Mouse (Mus musculus) layer of hippocampus, adult 18-20 months (tissue): Measurements from ENCODE around the gene Zfp598. TPM values are rescaled to one million over a fixed set of nuclear protein-coding genes. Genes with fewer than 3 reads are reported as not detected.
"Not testable (repeated sequence)": the region's sequence is repeated elsewhere in the genome, so short reads cannot be mapped to it uniquely, and the experiment has no call there.

Experiments used
- DNase-seq, 2 experiments: peaks; one replicate each; pipeline ENCODE4 v3.0.0; 2022; ENCODE audit warnings: low spot score in 2 of 2
- total RNA-seq, 2 experiments: library from RNA; stranded (reverse); gene quantifications; 2 replicates each; pipeline ENCODE4 v1.2.3; 2021

The Zfp598 gene
- total RNA-seq, 2 experiments from 2014 or later: 39.6 to 42.8 TPM

DNA sequence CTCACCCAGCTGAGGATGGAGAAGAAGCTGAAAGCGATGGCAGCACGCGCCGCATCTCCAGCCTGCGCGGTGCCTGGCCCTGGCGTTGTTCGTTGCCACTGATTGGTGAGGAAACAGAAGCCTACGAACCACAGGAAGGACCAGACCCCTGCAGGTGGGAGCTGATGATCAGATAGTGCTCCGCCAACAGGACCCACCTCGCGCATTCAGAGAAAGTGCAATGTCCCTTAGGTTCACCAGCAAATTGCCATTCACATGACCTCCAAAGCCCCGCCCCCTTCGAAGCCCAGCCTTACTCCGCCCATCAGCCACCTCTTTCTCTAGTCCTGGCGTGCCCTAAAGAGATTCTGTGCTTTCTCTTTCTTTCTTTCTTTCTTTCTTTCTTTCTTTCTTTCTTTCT is 17.0 kb downstream of the Zfp598 start:
- DNase-seq: no peak

DNA sequence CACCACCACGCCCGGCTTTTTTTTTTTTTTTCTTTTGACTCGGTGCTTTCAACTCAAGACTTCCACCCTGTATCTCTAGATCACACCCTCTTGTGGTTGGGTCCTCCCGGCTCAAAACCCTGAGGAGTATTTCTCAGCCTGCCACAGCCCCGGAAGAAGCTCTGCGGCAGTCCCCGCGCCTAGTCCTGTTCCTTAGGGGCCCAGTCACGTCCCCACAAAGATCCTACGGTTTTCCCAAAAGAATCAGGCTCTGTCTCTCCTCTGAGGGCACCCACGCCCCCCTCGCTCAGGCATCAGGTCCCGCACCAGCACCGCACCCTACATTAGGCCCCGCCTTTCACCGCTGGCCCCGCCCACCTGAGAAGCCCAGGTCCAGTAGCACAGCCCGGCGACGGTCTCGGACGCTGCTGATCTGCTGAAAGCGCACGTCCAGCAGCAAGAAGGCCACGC is 17.7 kb downstream of the Zfp598 start:
- no peak for DNase-seq

DNA sequence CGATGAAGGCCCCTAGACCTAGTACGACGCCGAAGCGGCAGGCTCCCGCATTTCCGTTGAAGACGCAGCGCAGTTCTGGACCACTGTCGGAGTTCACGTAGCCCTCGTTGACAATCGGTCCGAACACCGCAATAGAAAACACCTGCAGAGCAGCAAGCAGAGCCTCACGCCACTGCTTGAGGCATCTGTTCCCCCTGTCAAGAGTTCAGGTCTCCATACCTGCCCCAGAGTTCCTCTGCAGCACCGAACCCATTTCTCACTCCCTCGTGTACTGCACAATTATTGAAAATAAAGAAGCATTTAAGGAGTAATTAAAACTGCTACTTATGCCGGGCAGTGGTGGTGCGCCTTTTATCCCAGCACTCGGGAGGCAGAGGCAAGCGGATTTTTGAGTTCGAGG is 18.1 kb downstream of the Zfp598 start:
- DNase-seq: no peak

DNA sequence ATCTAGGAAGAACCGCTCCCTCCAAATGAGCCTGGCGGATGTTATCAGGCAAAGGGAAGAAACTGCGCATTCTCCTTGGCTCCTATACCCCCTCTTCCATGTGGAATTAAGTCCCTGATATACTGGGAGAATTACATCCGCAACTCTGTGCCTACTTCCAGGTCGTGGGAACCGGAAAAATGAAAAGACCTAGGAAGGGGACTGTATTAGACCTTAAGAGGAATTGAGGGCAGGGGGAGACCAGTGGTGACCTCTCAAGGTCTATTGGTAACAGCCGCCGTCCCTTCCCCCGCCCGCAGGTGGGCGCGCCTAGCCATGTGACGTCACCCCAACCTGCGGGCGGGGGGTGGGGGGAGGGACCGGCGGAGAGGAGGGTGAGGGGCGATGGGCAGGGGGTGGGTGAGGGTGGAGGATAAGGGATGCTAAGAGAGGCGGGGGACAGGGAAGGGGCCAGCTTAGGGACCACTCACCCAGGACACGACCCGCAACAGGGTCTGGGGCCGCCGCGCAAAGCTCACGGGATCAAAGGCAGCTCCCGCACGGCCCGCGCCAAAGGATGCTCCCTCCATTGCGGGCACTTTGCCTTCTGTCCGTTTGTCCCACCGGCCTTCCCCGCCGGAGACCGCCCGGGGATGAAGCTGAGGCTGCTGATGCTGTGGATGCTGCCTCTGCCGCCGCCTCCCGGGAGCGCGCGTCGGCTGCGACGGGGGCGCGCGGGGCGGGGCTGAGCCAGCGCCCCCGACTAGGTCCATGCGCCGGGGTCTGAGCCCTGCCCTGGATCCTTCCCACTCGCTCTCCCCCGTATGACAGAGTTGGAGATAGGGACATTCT is 20.0 kb downstream of the Zfp598 start, which contains the start of gene Syngr3:
Gene Syngr3, minus strand, starts transcription at position 705 of the 831 bp plus-strand sequence.
- DNase-seq: no peak

DNA sequence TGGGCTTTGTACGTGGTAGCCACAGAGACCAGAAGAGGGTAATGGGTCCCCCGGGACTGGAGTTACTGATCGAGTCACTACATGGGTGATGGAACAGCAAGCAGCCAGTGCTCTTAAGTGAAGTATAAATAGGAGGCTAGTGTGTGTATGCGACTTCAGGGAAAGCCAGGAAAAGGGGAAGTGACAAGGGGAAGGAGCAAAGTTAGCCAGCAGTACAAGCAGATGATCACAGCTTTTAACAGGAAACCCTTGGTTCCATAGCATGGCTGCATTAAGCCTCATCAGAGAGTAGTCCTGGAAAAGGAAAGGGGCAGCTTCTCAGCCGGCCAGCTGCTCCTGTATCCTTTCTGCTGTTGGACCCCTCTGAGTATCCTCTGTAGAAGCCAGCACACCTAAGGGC is 22.9 kb downstream of the Zfp598 start:
- no peak for DNase-seq

DNA sequence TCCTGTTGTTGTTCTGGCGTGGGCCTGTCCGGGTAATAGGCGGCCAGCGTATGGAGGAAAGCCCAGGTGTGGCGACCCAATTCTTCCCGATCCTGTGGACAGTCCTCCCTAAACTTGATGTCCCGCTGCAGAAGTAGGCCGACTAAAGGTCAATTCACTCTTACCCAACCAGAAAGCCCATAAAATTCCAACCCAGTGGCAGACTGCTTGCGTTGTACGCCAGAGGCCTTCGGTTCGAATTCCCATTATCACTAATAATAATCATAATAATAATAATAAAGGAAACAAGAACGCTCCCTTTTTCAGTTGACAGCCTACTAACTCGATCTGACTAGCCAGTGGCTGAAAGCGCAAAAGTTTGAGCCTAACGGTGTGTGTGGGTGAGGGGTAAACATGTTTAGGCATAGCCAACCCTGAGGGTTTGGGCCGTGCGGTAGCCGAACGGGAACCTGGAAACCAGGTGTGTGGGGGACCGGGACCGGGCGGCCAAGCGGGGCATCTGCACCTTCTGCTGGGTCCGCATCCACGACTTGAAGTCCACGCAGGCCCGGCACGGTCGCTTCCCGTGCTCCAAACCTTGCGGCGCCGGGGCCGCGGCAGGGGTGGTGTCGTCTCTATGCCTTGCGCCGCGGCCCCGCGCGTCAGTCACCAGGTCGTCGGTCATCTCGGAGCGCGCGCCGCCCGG is 26.0 kb downstream of the Zfp598 start:
- no peak for DNase-seq

DNA sequence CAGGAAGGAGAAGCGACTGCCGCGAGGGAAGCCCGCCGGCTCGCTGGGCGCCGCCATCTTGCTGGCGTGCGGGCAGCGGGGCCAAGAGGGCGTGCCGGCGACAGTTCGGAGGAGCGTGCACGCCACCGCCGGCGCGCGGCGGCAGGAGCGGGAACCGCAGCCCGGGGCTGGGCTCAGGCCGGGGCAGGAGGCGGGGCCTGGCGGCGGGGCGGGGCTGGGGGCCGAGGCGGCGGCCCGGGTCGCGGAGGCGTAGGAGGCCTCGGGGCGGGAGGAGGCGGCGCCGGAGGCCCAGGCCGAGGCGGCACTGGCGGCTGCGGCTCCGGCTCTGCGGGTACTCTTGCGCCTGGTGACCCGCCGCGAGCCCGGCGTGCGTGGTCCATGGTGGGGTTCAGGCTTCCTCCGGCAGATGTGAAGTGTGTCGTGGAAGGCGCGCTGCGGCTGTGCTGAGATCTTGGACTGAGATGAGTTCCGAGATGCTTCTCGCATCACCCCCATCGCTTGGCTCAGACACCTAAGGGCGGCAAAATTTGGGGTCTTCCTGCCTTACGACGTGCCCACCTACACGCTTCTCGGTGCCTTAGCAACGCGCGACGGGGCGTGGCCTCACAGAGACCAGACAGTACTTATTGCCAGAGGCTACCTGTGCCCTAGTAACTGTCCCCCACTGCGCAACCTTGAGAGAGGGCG is 26.7 kb downstream of the Zfp598 start, which contains the start of the genes Gfer and Noxo1:
Gene Gfer, minus strand, starts transcription at position 146 of the 687 bp plus-strand sequence.
Gene Noxo1, plus strand, starts transcription at position 224 of the 687 bp plus-strand sequence.
- DNase-seq: peak; percentile 76 to 81

DNA sequence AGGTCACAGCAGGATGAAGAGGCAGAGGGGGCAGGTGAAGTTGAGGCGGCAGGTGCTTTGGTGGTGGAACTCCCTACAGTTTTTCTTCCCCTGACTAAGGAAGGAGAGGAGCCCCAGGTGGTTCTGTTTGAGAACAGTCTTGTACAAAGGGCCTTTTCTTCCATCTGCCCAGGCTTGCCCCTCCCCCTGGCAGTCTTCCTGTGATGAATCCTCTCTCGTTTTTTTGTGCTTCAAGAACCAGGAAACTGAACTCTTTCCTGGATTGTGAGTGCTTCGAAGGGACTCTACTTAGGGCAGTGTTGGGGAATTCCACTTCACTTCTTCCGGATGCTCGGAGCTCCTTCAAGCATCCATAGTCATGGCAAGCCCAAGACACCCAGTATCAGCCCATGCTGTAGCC is 28.5 kb downstream of the Zfp598 start:
- no peak for DNase-seq

DNA sequence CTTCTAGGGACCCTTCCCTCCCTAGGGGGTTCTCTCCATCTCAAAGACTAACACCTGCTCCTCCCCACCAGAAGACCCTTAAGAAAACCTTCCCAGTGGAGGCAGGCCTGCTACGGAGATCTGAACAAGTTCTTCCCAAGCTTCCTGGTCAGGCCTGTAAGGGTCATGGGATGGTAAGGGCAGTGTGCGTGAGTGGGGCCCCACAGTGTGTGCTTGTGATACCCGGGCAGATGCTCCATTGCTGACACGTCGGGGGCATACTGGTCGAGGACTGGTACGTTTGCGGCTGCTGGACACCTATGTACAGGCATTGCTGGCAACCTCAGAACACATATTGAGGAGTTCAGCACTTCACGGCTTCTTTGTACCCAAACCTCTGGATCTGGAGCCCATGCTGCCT is 29.2 kb downstream of the Zfp598 start:
- DNase-seq: no peak

DNA sequence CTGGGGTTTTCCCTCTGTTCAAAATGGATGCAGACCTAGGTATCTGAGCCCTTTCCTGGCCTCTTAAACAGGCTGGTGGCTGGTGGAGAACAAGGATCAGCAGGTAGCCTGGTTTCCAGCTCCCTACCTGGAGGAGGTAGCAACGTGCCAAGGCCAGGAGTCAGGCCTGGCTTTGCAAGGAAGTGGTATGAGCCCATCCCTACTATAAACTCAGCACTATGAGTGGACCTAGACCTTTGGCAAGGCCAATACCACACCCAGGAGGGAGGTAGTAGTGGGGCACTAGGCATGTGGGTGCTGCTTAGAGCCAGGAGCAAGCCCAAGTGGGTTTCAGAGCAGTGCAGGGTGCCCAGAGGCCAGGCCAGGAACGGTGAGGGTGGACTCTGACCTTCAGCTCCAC is 30.0 kb downstream of the Zfp598 start:
- no peak for DNase-seq

DNA sequence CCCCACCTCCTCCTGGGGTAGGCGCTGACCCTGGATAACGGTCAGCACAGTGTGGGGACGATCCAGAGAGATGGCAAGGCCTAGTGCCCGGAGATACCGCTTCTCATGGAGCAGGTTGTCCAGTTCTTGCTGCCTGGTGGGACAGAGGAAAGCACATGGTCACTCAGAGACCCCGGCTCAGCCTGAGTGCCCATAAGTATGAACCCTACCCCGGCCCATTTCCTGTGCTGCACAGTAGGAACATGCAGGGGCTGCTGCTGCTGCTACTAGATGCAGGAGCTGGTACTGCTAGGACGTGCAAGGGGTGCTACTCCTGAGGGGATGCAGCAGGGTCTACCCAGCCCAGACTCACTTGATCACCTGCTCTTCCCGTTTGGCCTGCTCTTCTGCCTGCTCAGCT is 31.8 kb downstream of the Zfp598 start:
- DNase-seq: no peak

DNA sequence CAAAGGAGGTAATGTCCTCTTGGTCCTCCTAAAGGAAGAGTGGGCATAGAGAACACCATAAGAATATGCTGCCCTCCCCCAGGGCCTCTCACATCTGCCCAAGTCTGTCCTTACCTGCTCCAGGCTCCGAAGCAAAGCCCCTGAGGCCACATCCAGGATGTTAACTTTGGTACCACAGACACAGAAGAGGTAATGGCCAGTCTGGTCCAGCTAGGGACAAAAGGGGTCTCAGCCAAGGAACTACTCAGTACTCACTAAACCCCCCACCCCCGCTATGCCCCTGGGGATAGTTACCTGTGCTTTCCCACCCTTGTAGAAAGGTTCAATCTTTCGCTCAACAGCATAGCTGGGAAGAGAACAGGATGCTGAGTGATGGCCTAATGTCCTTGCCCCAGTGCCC is 36.3 kb downstream of the Zfp598 start:
- DNase-seq: no peak

DNA sequence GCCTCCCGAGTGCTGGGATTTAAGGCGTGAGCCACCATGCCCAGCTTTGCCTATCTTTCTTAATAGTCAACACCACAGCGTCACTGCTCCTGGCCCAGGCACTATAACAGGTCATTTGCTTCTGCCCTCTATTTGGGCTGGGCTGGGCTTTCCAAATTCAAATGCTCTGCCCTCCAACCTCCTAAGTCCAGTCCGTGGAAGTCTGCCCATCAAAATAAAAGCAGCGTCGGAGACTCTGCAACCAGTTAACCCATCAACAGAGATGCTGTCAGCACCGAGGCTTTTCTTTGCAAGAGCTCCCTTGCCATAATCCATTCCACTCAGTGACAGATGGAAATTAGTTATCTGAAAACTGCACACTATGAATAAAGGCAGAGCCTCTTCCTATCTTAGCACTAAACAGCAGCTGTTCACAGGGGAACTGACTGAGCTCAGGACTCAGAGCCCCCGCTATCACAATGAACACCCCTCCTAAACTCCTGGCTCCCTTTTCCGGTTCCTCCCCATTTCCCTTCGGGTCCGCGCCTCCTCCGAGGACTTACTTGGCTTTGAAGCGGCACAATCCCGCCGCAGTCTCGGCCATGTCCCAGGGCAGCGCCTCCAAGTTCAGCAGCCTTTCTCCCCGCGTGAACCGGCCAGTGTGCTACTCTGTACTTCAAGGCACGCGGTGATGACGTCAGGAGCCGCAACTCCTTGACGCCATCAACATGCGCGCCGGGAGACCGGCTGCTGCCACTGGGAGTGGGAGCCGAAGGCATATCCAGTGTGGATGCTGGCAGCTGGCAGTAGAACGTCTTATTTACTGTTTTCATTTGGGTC is 37.7 kb downstream of the Zfp598 start, which contains the start of gene Tbl3:
Gene Tbl3, minus strand, starts transcription at position 679 of the 819 bp plus-strand sequence.
- peak; percentile 92 to 97 for DNase-seq

DNA sequence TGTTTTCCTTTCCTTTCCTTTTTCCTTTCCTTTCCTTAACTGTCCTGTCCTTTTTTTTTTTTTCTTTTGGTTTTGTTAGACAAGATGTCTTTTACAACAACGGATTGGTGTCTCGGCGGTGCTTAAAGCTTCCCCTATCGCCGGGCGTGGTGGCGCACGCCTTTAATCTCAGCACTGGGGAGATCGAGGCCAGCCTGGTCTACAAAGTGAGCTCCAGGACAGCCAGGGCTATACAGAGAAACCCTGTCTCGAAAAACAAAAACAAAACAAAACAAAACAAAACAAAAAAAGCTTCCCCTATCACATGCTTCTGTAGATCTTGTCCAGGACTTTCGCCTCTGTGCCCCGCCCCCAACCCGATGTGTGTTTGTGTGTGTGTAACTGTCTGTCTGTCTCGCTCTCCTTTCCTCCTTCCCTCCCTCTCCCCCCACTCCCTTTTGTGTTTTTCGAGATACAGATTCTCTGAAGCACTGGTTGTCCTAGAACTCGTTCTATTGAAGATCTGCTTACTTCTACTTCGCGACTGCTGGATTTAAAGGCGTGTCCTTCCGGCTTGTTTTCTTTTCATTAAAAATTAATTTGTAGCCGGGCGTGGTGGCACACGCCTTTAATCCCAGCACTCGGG is 38.4 kb downstream of the Zfp598 start:
- DNase-seq: no peak

DNA sequence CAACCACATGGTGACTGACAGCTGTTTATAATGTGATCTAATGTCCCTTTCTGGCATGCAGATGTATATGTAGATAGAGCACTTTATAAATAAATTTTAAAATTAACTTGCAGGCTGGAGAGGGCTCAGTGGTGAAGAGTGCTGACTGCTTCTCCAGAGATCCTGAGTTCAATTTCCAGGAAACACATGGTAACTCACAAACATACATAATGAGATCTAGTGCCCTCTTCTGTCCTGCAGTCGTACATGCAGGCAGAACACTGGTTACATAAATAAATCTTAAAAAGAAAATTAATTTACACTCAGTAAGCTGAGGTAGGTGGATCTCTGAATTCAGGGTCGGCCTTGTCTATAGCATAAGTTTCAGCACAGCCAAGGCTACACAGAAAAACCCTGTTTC is 39.2 kb downstream of the Zfp598 start:
- no peak for DNase-seq

DNA sequence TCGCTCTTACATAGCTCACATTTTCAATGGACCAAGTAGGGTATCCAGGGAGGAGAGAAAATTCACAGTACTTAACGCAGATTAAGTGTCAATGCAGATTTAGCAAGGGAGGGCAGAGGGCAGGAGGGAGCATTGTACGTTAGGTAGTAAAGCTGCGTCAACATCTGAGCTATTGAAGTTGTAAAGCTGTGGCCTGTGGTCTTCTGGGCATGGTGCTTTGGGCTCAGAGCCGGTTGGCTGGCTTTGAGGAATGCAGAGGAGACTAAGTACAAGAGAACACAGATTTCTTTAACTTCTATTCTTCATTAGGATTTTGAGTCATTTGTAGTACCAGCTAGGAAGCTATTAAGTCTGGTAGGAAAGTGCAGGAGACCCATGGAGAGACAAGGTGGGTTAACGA is 46.1 kb downstream of the Zfp598 start:
- DNase-seq: no peak

DNA sequence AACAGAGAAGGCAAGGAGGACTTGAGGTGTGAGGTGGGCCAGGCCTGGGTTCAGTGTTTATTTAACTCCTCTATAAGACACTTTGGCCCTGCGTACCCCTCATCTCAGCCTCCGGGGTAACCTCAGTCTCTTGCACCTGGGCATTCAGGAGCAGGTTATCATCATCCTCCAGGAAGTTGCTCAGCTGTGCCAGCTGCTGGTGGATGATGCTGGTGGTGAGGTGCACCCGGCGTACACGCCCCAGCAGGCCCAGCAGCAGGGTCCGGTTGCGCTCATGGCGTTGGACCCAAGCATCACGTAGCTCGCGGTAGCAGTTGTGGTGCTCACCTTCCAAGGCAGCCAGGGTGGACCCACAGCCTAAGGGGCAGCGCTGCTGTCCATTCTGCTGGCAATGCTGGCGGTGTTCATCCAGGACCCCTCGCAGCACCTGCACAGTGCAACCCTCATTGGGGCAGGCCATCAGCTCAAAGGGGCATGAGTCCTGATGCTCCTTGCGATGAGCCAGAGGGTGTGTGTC is 46.7 kb downstream of the Zfp598 start:
- DNase-seq: no peak

DNA sequence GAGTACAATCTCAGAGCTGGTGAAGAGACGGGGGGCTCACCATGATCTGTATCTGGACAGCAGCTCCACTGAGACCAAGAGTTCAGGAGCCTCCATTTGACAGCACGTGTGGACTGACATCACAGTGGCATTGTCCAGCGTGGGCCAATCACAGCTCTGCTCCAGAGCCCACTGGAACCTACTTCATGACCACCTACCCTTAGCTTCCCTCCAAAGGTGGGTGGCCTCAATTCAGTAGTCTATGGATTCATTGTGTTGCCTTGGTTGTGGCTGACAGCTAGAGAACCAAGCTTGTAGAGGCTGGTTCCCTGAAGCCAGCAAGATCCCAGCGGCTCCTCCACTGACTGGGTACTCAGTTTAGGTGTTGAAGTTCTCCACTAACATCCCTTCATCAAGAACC is 48.5 kb downstream of the Zfp598 start, which contains the start of the genes Rnf151 and Rps2:
Gene Rnf151, minus strand, starts transcription at position 121 of the 400 bp plus-strand sequence.
Gene Rps2, plus strand, starts transcription at position 174 of the 400 bp plus-strand sequence.
- no peak for DNase-seq

DNA sequence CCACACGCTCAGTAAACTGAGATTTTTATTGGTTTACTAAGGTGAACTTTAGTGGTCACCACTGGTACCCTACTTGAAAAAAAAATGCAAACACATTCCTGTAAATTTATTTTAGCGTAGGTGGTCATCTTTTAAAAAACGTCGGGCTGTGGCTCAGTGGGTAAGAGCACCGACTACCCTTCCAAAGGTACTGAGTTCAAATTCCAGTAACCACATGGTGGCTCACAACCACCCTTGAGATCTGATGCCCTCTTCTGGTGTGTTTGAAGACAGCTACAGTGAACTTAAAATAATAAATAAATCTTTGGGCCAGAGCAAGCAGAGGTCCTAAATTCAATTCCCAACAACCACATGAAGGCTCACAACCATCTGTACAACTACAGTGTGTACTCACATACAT is 49.5 kb downstream of the Zfp598 start:
- DNase-seq: not testable (repeated sequence)
